Mouse (Mus musculus) lung, adult 18-20 months (tissue): ENCODE results near the gene Stt3b.

Experiments used
- DNase-seq, 2 experiments: peaks; one replicate each; pipeline ENCODE4 v3.0.0; 2022; ENCODE audit warnings: mixed read lengths in 2 of 2

Gene Stt3b

GRCm38 (mm10) chr9:115317049-115317448 lies 6.8 kb upstream of the Stt3b start:
- DNase-seq = no peak

- peak in 1 of 2 experiments; percentile 49 for DNase-seq
Observed at GRCm38 (mm10) chr9:115314556-115314955, 4.3 kb upstream of the Stt3b start.

- no peak for DNase-seq
Observed at GRCm38 (mm10) chr9:115313830-115314229, 3.6 kb upstream of the Stt3b start.

- peak; percentile 27 to 49 for DNase-seq
Observed at GRCm38 (mm10) chr9:115311223-115311520, 951 bp upstream of the Stt3b start.

- peak; percentile 89 to 90 for DNase-seq
Observed at GRCm38 (mm10) chr9:115309977-115310345, 260 bp downstream of the Stt3b start.

- peak in 1 of 2 experiments; percentile 38 for DNase-seq
Observed at GRCm38 (mm10) chr9:115309381-115309971, 745 bp downstream of the Stt3b start.

GRCm38 (mm10) chr9:115308941-115309380 lies 1.3 kb downstream of the Stt3b start:
- DNase-seq = peak; percentile 63 to 78

GRCm38 (mm10) chr9:115308401-115308800 lies 1.8 kb downstream of the Stt3b start:
- DNase-seq = no peak

GRCm38 (mm10) chr9:115306202-115306601 lies 4.0 kb downstream of the Stt3b start:
- peak in 1 of 2 experiments; percentile 51 for DNase-seq

- no peak for DNase-seq
Observed at GRCm38 (mm10) chr9:115304149-115304548, 6.1 kb downstream of the Stt3b start.

GRCm38 (mm10) chr9:115301593-115301992 lies 8.6 kb downstream of the Stt3b start:
- peak in 1 of 2 experiments; percentile 47 for DNase-seq

- DNase-seq = no peak
Observed at GRCm38 (mm10) chr9:115301002-115301579, 9.1 kb downstream of the Stt3b start.

GRCm38 (mm10) chr9:115296738-115297137 lies 13.5 kb downstream of the Stt3b start:
- no peak for DNase-seq

- DNase-seq = no peak
Observed at GRCm38 (mm10) chr9:115293920-115294594, 16.2 kb downstream of the Stt3b start.

- peak in 1 of 2 experiments; percentile 34 for DNase-seq
Observed at GRCm38 (mm10) chr9:115287774-115288434, 22.3 kb downstream of the Stt3b start.

- DNase-seq = no peak
Observed at GRCm38 (mm10) chr9:115284385-115284784, 25.8 kb downstream of the Stt3b start.

GRCm38 (mm10) chr9:115283403-115283802 lies 26.8 kb downstream of the Stt3b start:
- DNase-seq = peak; percentile 42 to 62

- no peak for DNase-seq
Observed at GRCm38 (mm10) chr9:115278641-115279040, 31.6 kb downstream of the Stt3b start.

GRCm38 (mm10) chr9:115274806-115275205 lies 35.4 kb downstream of the Stt3b start:
- DNase-seq = no peak

GRCm38 (mm10) chr9:115273095-115273649 lies 37.0 kb downstream of the Stt3b start:
- peak in 1 of 2 experiments; percentile 39 for DNase-seq

- DNase-seq = peak in 1 of 2 experiments; percentile 34
Observed at GRCm38 (mm10) chr9:115272451-115272850, 37.8 kb downstream of the Stt3b start.

- DNase-seq = no peak
Observed at GRCm38 (mm10) chr9:115271556-115271955, 38.7 kb downstream of the Stt3b start.

- DNase-seq = no peak
Observed at GRCm38 (mm10) chr9:115261896-115262295, 48.3 kb downstream of the Stt3b start.
